Mouse (Mus musculus): ENCODE results near the gene Slc29a1. TPM values are rescaled to one million over a fixed set of nuclear protein-coding genes. Genes with fewer than 3 reads are reported as not detected.

Slc29a1 gene
- polyA plus RNA-seq, 1 experiment, result 109 TPM

GRCm38 (mm10) chr17:45575123-45575897 lies 24.1 kb downstream of the Slc29a1 start:
- peaks cover 2% of the 10 kb centered on the region; the same call in 1 of the 2 replicates for H3K4me1 ChIP-seq (ENCODE audit: control insufficient read depth, insufficient read depth, low read length)
- TF ChIP-seq CTCF (IDR thresholded peaks at IDR 0.05; ENCODE audit: control insufficient read depth, insufficient read depth, low read length) (no peak), POLR2A (IDR thresholded peaks at IDR 0.05; ENCODE audit: borderline replicate concordance, control insufficient read depth, low read depth, low read length) (no peak)
- H3K4me3 ChIP-seq (replicated peaks; ENCODE audit: control insufficient read depth, low read depth, low read length), result no peak overlapping the region
- 90% methylated on average over 8 of the region's 8 CpGs for WGBS
- H3K27ac ChIP-seq (ENCODE audit: control insufficient read depth, insufficient read depth, low read depth, low read length, poor library complexity), result no peak overlapping the region

- 0 out of 2 replicates have a peak, but pooled peaks have one; percentile 20 for TF ChIP-seq POLR2A (IDR thresholded peaks at IDR 0.05; ENCODE audit: borderline replicate concordance, control insufficient read depth, low read depth, low read length)
- TF ChIP-seq CTCF (IDR thresholded peaks at IDR 0.05; ENCODE audit: control insufficient read depth, insufficient read depth, low read length), result no peak
- Histone ChIP-seq H3K4me1 (ENCODE audit: control insufficient read depth, insufficient read depth, low read length) (no peaks in the 10 kb centered on the region; the same call in 1 of the 2 replicates), H3K27ac (ENCODE audit: control insufficient read depth, insufficient read depth, low read depth, low read length, poor library complexity) (peak overlapping the region; percentile 93), H3K4me3 (replicated peaks; ENCODE audit: control insufficient read depth, low read depth, low read length) (peak overlapping the region; percentile 97)
- WGBS, result 3% methylated on average over 17 of the region's 17 CpGs
Measured at GRCm38 (mm10) chr17:45574129-45574761, 25.2 kb downstream of the Slc29a1 start.

GRCm38 (mm10) chr17:45573780-45574123 lies 25.7 kb downstream of the Slc29a1 start:
- WGBS, result 0% methylated on average over 18 of the region's 18 CpGs
- H3K4me3 ChIP-seq (replicated peaks; ENCODE audit: control insufficient read depth, low read depth, low read length), result peak overlapping the region; percentile 97
- no peaks in the 10 kb centered on the region; the same call in 1 of the 2 replicates for H3K4me1 ChIP-seq (ENCODE audit: control insufficient read depth, insufficient read depth, low read length)
- H3K27ac ChIP-seq (ENCODE audit: control insufficient read depth, insufficient read depth, low read depth, low read length, poor library complexity), result peak overlapping the region; percentile 93
- no peak for TF ChIP-seq CTCF (IDR thresholded peaks at IDR 0.05; ENCODE audit: control insufficient read depth, insufficient read depth, low read length)
- peak; percentile 37; the same call in 1 of the 2 replicates for TF ChIP-seq POLR2A (IDR thresholded peaks at IDR 0.05; ENCODE audit: borderline replicate concordance, control insufficient read depth, low read depth, low read length)

- TF ChIP-seq POLR2A (IDR thresholded peaks at IDR 0.05; ENCODE audit: borderline replicate concordance, control insufficient read depth, low read depth, low read length), result peak; percentile 93; the same call in 1 of the 2 replicates
- TF ChIP-seq CTCF (IDR thresholded peaks at IDR 0.05; ENCODE audit: control insufficient read depth, insufficient read depth, low read length), result no peak
- under 1% methylated on average over 41 of the region's 41 CpGs for WGBS
- Histone ChIP-seq H3K4me3 (replicated peaks; ENCODE audit: control insufficient read depth, low read depth, low read length) (peak within 1 kb of the TSS; percentile 97), H3K27ac (ENCODE audit: control insufficient read depth, insufficient read depth, low read depth, low read length, poor library complexity) (peak within 1 kb of the TSS; percentile 93), H3K4me1 (ENCODE audit: control insufficient read depth, insufficient read depth, low read length) (no peaks in the 10 kb centered on the region; the same call in 1 of the 2 replicates)
Measured at GRCm38 (mm10) chr17:45573087-45573779, 26.2 kb downstream of the Slc29a1 start, which contains the start of gene Hsp90ab1. Hsp90ab1 (minus strand) TSS chr17:45573271.

- under 1% methylated on average over 57 of the region's 57 CpGs for WGBS
- H3K4me3 ChIP-seq (replicated peaks; ENCODE audit: control insufficient read depth, low read depth, low read length), result peak overlapping the region; percentile 97
- no peaks in the 10 kb centered on the region; the same call in 1 of the 2 replicates for H3K4me1 ChIP-seq (ENCODE audit: control insufficient read depth, insufficient read depth, low read length)
- TF ChIP-seq POLR2A (IDR thresholded peaks at IDR 0.05; ENCODE audit: borderline replicate concordance, control insufficient read depth, low read depth, low read length), result 0 out of 2 replicates have a peak, but pooled peaks have one; percentile 29
- peak; percentile 8; the same call in 1 of the 2 replicates for TF ChIP-seq CTCF (IDR thresholded peaks at IDR 0.05; ENCODE audit: control insufficient read depth, insufficient read depth, low read length)
- H3K27ac ChIP-seq (ENCODE audit: control insufficient read depth, insufficient read depth, low read depth, low read length, poor library complexity), result peak overlapping the region; percentile 93
Measured at GRCm38 (mm10) chr17:45572103-45573086, 27.0 kb downstream of the Slc29a1 start.

DNA sequence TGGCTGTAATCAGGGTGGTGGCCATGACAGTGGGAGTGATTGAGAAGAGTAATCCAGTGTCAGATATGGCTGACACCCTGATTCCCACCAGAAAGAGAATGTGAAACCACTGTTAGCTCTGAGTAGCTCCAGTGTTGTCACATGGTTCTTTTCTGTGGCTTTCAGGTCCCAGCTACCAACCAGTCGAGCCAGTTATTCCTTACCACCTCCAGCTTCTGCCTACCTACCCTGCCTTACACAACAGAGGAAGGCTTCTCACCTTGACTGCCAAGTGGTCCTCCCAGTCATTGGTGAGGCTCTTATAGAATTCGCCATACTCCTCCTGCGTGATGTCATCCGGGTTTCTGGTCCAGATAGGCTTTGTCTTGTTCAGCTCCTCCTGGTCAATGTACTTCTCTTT lies 29.4 kb downstream of the Slc29a1 start:
- no peak for TF ChIP-seq POLR2A (IDR thresholded peaks at IDR 0.05; ENCODE audit: borderline replicate concordance, control insufficient read depth, low read depth, low read length)
- no peak for TF ChIP-seq CTCF (IDR thresholded peaks at IDR 0.05; ENCODE audit: control insufficient read depth, insufficient read depth, low read length)
- Histone ChIP-seq H3K4me3 (replicated peaks; ENCODE audit: control insufficient read depth, low read depth, low read length) (no peak overlapping the region), H3K4me1 (ENCODE audit: control insufficient read depth, insufficient read depth, low read length) (no peaks in the 10 kb centered on the region; the same call in 1 of the 2 replicates), H3K27ac (ENCODE audit: control insufficient read depth, insufficient read depth, low read depth, low read length, poor library complexity) (no peak overlapping the region)
- WGBS, result 70% methylated on average over 4 of the region's 4 CpGs

GRCm38 (mm10) chr17:45568990-45569389 lies 30.4 kb downstream of the Slc29a1 start:
- Histone ChIP-seq H3K4me1 (ENCODE audit: control insufficient read depth, insufficient read depth, low read length) (no peaks in the 10 kb centered on the region; the same call in 1 of the 2 replicates), H3K4me3 (replicated peaks; ENCODE audit: control insufficient read depth, low read depth, low read length) (no peak overlapping the region), H3K27ac (ENCODE audit: control insufficient read depth, insufficient read depth, low read depth, low read length, poor library complexity) (no peak overlapping the region)
- TF ChIP-seq POLR2A (IDR thresholded peaks at IDR 0.05; ENCODE audit: borderline replicate concordance, control insufficient read depth, low read depth, low read length) (no peak), CTCF (IDR thresholded peaks at IDR 0.05; ENCODE audit: control insufficient read depth, insufficient read depth, low read length) (no peak)
- WGBS, result 86% methylated on average over 12 of the region's 12 CpGs

Data from bone marrow, adult 2 months (tissue).